Mouse (Mus musculus): ENCODE data around the gene Mtus2. TPM values are rescaled to one million over a fixed set of nuclear protein-coding genes. Genes with fewer than 3 reads are reported as not detected.

Gene Mtus2
- polyA plus RNA-seq, 1 experiment from 2014 or later = 15.5 TPM

- H3K9me3 ChIP-seq = no peaks in the 10 kb centered on the region
- H3K36me3 ChIP-seq = no peaks in the 10 kb centered on the region
- H3K4me2 ChIP-seq = no peak overlapping the region
- peaks cover 8% of the 10 kb centered on the region for H3K4me1 ChIP-seq
- WGBS = 62% methylated on average over 5 of the region's 5 CpGs
- H3K9ac ChIP-seq = no peak overlapping the region
- H3K27ac ChIP-seq = no peak overlapping the region
- no peaks in the 10 kb centered on the region for H3K27me3 ChIP-seq (replicated peaks)
- no peak overlapping the region for H3K4me3 ChIP-seq (replicated peaks)
- no peak for ATAC-seq (ENCODE audit: insufficient read depth, low FRiP score, low read depth)
Measured at GRCm38 (mm10) chr5:148344374-148344773, 387.3 kb downstream of the Mtus2 start.

GRCm38 (mm10) chr5:148346543-148346942, 389.4 kb downstream of the Mtus2 start:
- Histone ChIP-seq H3K27ac (no peak overlapping the region), H3K9me3 (no peaks in the 10 kb centered on the region), H3K4me2 (no peak overlapping the region), H3K36me3 (no peaks in the 10 kb centered on the region), H3K27me3 (replicated peaks) (no peaks in the 10 kb centered on the region), H3K4me3 (replicated peaks) (no peak overlapping the region), H3K9ac (no peak overlapping the region), H3K4me1 (peaks cover 8% of the 10 kb centered on the region)
- 87% methylated on average over 8 of the region's 8 CpGs for WGBS
- ATAC-seq (ENCODE audit: insufficient read depth, low FRiP score, low read depth) = no peak

- Histone ChIP-seq H3K27ac (no peak overlapping the region), H3K27me3 (replicated peaks) (no peaks in the 10 kb centered on the region), H3K36me3 (no peaks in the 10 kb centered on the region), H3K9me3 (no peaks in the 10 kb centered on the region), H3K4me1 (no peaks in the 10 kb centered on the region), H3K9ac (no peak overlapping the region), H3K4me2 (no peak overlapping the region), H3K4me3 (replicated peaks) (no peak overlapping the region)
- 89% methylated on average over 8 of the region's 8 CpGs for WGBS
- no peak for ATAC-seq (ENCODE audit: insufficient read depth, low FRiP score, low read depth)
Measured at GRCm38 (mm10) chr5:148348153-148348552, 391.0 kb downstream of the Mtus2 start.

DNA sequence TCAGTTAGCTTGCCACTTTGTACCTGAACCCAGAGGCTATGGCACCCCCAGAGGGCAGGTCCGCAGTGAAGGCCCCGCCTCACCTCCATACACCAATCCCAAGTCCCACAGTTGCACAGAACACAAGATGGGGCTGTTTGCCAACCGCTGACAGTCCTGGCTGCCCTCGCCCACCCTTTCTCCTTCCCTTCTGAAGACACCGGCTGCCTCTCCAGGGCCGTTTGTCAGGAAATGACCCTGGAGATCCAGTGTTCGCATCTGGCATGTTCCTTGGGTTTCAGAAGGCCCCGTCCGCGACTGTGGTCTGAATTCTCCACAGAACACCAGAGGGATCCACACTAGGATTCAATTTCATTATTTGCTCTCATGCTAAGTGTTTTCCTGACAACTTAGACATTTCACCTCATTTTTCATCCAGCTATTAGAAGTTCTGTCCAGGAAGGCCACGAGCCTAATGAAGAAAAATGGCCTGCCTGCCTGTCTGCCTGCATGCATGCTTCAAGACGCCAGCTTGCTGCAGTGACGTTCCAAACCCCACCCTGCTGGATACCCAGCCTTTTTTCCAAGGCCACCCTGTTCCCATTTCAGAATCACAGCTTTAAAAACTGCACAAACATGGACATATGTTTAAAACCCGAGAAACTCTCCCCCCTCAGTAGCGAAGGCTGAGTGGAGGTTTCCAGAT, 392.3 kb downstream of the Mtus2 start:
- no peak overlapping the region for H3K9ac ChIP-seq
- H3K27ac ChIP-seq = no peak overlapping the region
- H3K4me2 ChIP-seq = no peak overlapping the region
- no peaks in the 10 kb centered on the region for H3K9me3 ChIP-seq
- WGBS = 52% methylated on average over 15 of the region's 15 CpGs
- H3K4me1 ChIP-seq = no peaks in the 10 kb centered on the region
- no peaks in the 10 kb centered on the region for H3K27me3 ChIP-seq (replicated peaks)
- ATAC-seq (ENCODE audit: insufficient read depth, low FRiP score, low read depth) = peak; percentile 41; the same call in 1 of the 2 replicates
- no peaks in the 10 kb centered on the region for H3K36me3 ChIP-seq
- H3K4me3 ChIP-seq (replicated peaks) = no peak overlapping the region

GRCm38 (mm10) chr5:148353429-148353828, 396.3 kb downstream of the Mtus2 start:
- Histone ChIP-seq H3K36me3 (0 out of 2 replicates have a peak, but pooled peaks cover 3% of the 10 kb centered on the region), H3K4me2 (no peak overlapping the region), H3K4me3 (replicated peaks) (no peak overlapping the region), H3K9me3 (no peaks in the 10 kb centered on the region), H3K9ac (no peak overlapping the region), H3K27ac (no peak overlapping the region), H3K27me3 (replicated peaks) (no peaks in the 10 kb centered on the region), H3K4me1 (no peaks in the 10 kb centered on the region)
- 57% methylated on average over 16 of the region's 16 CpGs for WGBS
- no peak for ATAC-seq (ENCODE audit: insufficient read depth, low FRiP score, low read depth)

- Histone ChIP-seq H3K9ac (no peak overlapping the region), H3K9me3 (no peaks in the 10 kb centered on the region), H3K27ac (no peak overlapping the region), H3K4me3 (replicated peaks) (no peak overlapping the region), H3K27me3 (replicated peaks) (no peaks in the 10 kb centered on the region), H3K36me3 (0 out of 2 replicates have a peak, but pooled peaks cover 3% of the 10 kb centered on the region), H3K4me1 (no peaks in the 10 kb centered on the region), H3K4me2 (no peak overlapping the region)
- 69% methylated on average over 8 of the region's 8 CpGs for WGBS
- no peak for ATAC-seq (ENCODE audit: insufficient read depth, low FRiP score, low read depth)
Measured at GRCm38 (mm10) chr5:148354536-148354935, 397.4 kb downstream of the Mtus2 start.

DNA sequence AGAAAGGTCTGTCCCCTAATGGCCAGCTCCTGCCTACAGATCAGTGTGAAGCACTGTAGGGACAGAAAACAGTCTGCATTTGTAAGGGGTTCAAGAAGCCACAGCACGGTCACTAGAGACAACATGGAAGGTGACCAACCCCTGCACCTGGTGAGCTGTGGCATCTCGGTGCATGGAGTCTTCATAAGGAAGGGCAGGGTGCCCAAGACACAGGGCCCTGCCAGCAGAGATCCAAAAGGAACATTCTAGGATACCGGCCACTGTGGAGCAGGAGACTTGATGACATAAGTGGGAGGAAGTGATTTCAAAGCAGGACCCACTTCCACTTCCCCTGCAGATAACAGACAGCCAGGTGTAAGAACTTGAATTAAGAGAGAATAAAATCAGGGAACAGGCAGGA, 398.7 kb downstream of the Mtus2 start:
- Histone ChIP-seq H3K4me1 (no peaks in the 10 kb centered on the region), H3K36me3 (0 out of 2 replicates have a peak, but pooled peaks cover 3% of the 10 kb centered on the region), H3K4me3 (replicated peaks) (no peak overlapping the region), H3K9me3 (no peaks in the 10 kb centered on the region), H3K4me2 (no peak overlapping the region), H3K9ac (no peak overlapping the region), H3K27me3 (replicated peaks) (no peaks in the 10 kb centered on the region), H3K27ac (no peak overlapping the region)
- no peak for ATAC-seq (ENCODE audit: insufficient read depth, low FRiP score, low read depth)
- WGBS = 89% methylated on average over 3 of the region's 3 CpGs

GRCm38 (mm10) chr5:148357168-148357567, 400.0 kb downstream of the Mtus2 start:
- H3K36me3 ChIP-seq = 0 out of 2 replicates have a peak, but pooled peaks cover 3% of the 10 kb centered on the region
- H3K4me3 ChIP-seq (replicated peaks) = no peak overlapping the region
- no peaks in the 10 kb centered on the region for H3K9me3 ChIP-seq
- H3K4me2 ChIP-seq = no peak overlapping the region
- 89% methylated on average over 6 of the region's 6 CpGs for WGBS
- no peak overlapping the region for H3K27ac ChIP-seq
- peaks cover 4% of the 10 kb centered on the region; the same call in 1 of the 2 replicates for H3K4me1 ChIP-seq
- no peaks in the 10 kb centered on the region for H3K27me3 ChIP-seq (replicated peaks)
- ATAC-seq (ENCODE audit: insufficient read depth, low FRiP score, low read depth) = no peak
- H3K9ac ChIP-seq = no peak overlapping the region

DNA sequence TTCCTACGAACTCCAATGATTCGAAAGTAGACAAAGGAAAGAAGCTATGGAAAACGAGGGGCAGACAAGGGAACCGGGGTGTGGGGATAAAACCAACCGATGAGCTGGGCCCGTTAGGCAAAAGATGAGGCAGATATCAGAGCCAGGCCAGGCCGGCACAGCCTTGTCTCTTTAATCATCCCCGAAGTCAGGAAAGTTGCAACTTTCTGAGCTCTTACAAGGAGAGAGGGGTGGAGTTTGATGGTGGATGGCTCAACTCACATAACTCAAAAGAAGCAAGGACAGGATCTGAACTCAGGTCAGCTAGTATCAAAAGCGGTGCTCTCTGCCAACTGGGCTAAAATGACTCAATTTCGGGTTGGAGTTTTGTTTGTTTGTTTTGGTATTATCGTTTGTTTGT, 402.0 kb downstream of the Mtus2 start:
- 0 out of 2 replicates have a peak, but pooled peaks cover 7% of the 10 kb centered on the region for H3K36me3 ChIP-seq
- no peak overlapping the region for H3K9ac ChIP-seq
- WGBS = 86% methylated on average over 11 of the region's 11 CpGs
- no peak overlapping the region for H3K27ac ChIP-seq
- H3K4me3 ChIP-seq (replicated peaks) = no peak overlapping the region
- no peak for ATAC-seq (ENCODE audit: insufficient read depth, low FRiP score, low read depth)
- H3K4me1 ChIP-seq = peaks cover 4% of the 10 kb centered on the region; the same call in 1 of the 2 replicates
- H3K4me2 ChIP-seq = no peak overlapping the region
- no peaks in the 10 kb centered on the region for H3K27me3 ChIP-seq (replicated peaks)
- H3K9me3 ChIP-seq = no peaks in the 10 kb centered on the region

DNA sequence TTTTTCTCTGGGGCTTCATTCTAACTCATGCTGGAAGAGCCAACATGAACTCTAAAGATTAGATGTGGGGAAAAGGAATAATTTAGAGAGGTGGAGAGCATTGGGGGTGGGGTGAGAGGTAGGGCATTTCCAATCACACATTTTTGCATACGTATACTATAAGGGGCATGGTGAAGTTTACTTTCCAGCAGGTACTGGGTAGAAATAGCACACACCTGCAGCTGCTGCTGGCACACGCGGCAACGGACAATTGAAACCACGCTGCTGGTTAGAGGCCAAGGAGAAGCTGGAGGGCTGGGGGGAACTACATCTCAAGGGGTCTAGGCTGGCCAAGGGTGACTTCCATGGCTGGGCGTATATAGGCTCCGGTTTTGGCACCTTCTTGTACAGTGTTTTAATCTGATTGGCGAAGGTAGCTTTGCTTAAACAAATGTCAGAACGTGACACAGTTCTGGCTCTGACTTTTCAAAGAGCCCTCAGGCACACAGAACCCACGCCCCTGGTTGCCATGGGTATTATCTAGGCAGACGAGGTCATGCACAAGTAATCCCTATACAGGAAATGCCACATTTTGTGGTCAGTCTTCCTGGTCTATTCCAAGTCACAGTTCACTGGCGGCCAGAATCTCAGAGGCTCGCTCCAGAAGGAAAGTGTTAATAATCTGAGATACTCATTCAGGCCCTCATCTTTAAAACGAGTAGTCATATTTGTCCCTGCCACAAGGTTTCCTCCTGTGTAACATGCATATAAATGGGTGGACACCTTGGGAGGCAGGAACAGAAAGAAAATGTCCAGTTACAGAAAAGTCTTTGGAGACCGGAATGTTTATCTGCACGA, 404.0 kb downstream of the Mtus2 start:
- no peak overlapping the region for H3K4me3 ChIP-seq (replicated peaks)
- peak overlapping the region; percentile 63 for H3K27ac ChIP-seq
- 0 out of 2 replicates have a peak, but pooled peaks cover 7% of the 10 kb centered on the region for H3K36me3 ChIP-seq
- ATAC-seq (ENCODE audit: insufficient read depth, low FRiP score, low read depth) = peak; percentile 91
- H3K4me1 ChIP-seq = peaks cover 4% of the 10 kb centered on the region; the same call in 1 of the 2 replicates
- H3K4me2 ChIP-seq = peak overlapping the region; percentile 17; the same call in 1 of the 2 replicates
- no peaks in the 10 kb centered on the region for H3K9me3 ChIP-seq
- H3K9ac ChIP-seq = no peak overlapping the region
- 41% methylated on average over 16 of the region's 16 CpGs for WGBS
- no peaks in the 10 kb centered on the region for H3K27me3 ChIP-seq (replicated peaks)

DNA sequence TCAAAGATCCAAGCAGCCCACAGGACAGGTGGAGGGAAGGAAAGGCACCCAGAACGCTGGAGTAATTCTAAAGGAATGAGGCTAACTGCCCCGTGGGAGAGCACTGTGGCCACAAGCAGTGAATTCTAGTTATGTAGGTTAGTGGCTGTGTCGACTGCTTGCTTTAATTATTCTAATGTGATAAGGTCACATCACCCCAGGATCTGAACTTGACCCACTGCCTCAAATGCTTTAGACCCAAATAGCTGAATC, 404.6 kb downstream of the Mtus2 start:
- 27% methylated on average over 3 of the region's 3 CpGs for WGBS
- no peak overlapping the region for H3K4me3 ChIP-seq (replicated peaks)
- no peaks in the 10 kb centered on the region for H3K9me3 ChIP-seq
- ATAC-seq (ENCODE audit: insufficient read depth, low FRiP score, low read depth) = no peak
- no peak overlapping the region for H3K4me2 ChIP-seq
- H3K4me1 ChIP-seq = peaks cover 4% of the 10 kb centered on the region; the same call in 1 of the 2 replicates
- H3K27me3 ChIP-seq (replicated peaks) = no peaks in the 10 kb centered on the region
- 0 out of 2 replicates have a peak, but pooled peaks cover 7% of the 10 kb centered on the region for H3K36me3 ChIP-seq
- H3K27ac ChIP-seq = peak overlapping the region; percentile 63
- no peak overlapping the region for H3K9ac ChIP-seq

GRCm38 (mm10) chr5:148362296-148362695, 405.2 kb downstream of the Mtus2 start:
- 96% methylated on average over 7 of the region's 7 CpGs for WGBS
- H3K9me3 ChIP-seq = no peaks in the 10 kb centered on the region
- H3K4me2 ChIP-seq = no peak overlapping the region
- H3K4me3 ChIP-seq (replicated peaks) = no peak overlapping the region
- H3K9ac ChIP-seq = no peak overlapping the region
- ATAC-seq (ENCODE audit: insufficient read depth, low FRiP score, low read depth) = no peak
- 0 out of 2 replicates have a peak, but pooled peaks cover 7% of the 10 kb centered on the region for H3K36me3 ChIP-seq
- 0 out of 2 replicates have a peak overlapping the region, but pooled peaks have one; percentile 44 for H3K27ac ChIP-seq
- H3K27me3 ChIP-seq (replicated peaks) = no peaks in the 10 kb centered on the region
- H3K4me1 ChIP-seq = peaks cover 4% of the 10 kb centered on the region; the same call in 1 of the 2 replicates
